Mouse (Mus musculus): ENCODE results near the gene Per1. TPM values are rescaled to one million over a fixed set of nuclear protein-coding genes. Genes with fewer than 3 reads are reported as not detected.

The Per1 gene
- 7.2 and 10.4 TPM in 2 replicates for polyA plus RNA-seq (2016; fragmentation: Nextera tagmentation; extraction: Ambion mirVana)

DNA sequence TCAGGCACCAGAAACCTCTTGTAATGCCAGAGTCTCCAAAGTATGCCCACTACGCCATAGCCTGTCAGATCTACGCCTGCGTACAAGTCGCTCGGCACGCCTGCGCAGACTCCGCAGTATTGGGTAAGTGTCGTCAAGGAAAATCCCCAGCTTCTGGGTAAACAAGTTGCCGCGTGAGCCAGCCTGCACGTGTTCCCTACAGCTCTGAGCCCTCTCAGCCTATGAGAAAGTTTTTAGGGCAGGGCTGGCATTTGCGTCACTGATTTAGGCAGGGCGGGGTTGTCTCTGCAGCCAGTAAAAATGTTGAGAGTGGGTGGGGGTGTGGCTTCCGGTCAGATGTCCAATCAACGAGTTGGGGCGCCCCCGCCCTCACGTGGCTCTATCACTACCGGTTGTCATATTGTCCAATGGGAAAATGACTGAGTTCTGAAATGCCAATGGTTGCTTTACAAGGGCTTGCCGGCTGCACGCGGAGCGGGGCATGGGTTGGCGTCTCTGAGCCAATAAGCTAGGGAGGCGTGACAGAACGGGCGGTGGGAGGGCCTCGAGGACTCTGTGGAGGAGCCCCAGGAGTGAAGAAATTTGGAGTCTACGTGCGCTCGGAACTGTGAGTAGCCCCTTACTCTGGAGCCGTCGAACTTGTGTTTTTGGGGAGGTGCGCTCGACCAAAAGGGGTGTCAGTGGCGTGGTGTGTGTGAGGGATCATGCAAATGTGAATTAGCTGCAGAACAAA is at the start of gene Per1:
Gene Per1, plus strand, starts transcription at position 521 of the 733 bp plus-strand sequence.
- WGBS, result under 1% methylated on average over 37 of the region's 37 CpGs
- Histone ChIP-seq H3K36me3 (peaks cover 31% of the 10 kb centered on the region), H3K4me2 (peak within 1 kb of the TSS; percentile 98), H3K4me3 (replicated peaks) (peak within 1 kb of the TSS; percentile 57), H3K4me1 (replicated peaks) (peaks cover 63% of the 10 kb centered on the region), H3K9ac (replicated peaks) (peak within 1 kb of the TSS; percentile 64), H3K9me3 (no peaks in the 10 kb centered on the region), H3K27ac (peak within 1 kb of the TSS; percentile 78), H3K27me3 (no peaks in the 10 kb centered on the region)
- peak; percentile 94 for ATAC-seq (ENCODE audit: insufficient number of reproducible peaks, insufficient read depth, low FRiP score, low TSS enrichment, low read depth)

DNA sequence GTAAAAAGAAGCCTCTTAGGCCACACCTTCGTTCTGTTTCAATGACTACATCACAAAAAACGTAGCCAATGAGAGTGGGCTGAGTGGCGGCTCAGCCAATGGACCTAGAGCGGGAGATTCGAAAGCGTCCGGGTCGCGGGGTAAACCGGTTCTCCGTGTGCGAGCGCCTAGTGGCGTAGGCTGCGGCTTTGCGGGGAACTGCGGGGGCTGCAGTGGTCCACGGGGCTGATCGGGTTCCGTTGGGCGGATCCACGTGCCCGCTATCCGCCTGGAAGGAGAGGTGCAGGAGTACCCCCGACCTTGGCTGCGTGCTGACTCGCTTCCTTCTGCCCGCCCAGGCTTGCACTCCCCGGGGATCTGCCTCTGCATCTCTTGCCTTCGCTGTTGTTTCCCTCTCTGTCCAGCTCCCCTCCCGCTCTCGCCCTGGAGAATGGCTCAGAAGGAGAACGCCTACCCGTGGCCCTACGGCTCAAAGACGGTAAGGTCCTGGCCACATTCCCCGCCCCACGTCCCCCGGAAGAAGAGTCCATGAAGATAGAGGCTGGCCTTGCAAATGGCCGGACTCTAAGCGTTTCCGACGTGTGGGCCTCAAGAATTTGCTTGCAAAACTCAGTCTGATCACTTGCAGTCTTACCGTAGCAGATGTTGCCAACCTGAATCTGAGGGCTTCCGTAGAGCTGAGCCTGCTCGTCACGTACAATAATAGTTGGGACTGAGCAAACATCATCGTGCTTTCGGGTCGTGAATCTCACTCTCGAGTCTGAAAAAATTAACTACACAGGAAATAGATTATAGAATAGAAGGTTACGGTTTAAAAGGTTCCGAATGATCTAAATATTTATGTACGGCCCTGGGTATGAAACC is 49.3 kb upstream of the Per1 start, which contains the start of gene Aurkb:
Gene Aurkb, plus strand, starts transcription at position 117 of the 864 bp plus-strand sequence.
- H3K4me2 ChIP-seq, result peak within 1 kb of the TSS; percentile 85
- peak within 1 kb of the TSS; percentile 83 for H3K9ac ChIP-seq (replicated peaks)
- peaks cover 25% of the 10 kb centered on the region for H3K4me1 ChIP-seq (replicated peaks)
- peak within 1 kb of the TSS; percentile 93 for H3K27ac ChIP-seq
- H3K27me3 ChIP-seq, result no peaks in the 10 kb centered on the region
- no peaks in the 10 kb centered on the region for H3K9me3 ChIP-seq
- peak; percentile 75 for ATAC-seq (ENCODE audit: insufficient number of reproducible peaks, insufficient read depth, low FRiP score, low TSS enrichment, low read depth)
- peak within 1 kb of the TSS; percentile 83 for H3K4me3 ChIP-seq (replicated peaks)
- H3K36me3 ChIP-seq, result peaks cover 34% of the 10 kb centered on the region
- under 1% methylated on average over 54 of the region's 54 CpGs for WGBS

DNA sequence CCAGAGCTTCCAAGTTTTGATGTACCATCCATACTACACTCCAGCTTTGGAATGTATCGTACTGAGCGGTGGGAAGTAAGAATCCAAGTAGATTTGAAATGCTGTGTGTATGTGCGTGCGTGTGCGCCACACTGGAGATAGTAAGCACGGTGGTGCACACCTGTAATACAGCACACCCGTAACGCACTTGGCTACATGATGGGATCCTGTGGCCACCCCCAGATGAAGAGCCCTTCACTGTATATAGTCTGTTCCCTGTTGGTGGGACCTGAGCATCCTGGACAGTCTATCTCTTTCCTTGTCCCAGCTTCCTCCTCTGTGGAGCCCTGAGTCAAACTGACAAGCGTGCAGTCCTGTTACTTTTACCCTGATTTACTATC is 48.6 kb upstream of the Per1 start:
- H3K4me3 ChIP-seq (replicated peaks), result peak overlapping the region; percentile 83
- peak overlapping the region; percentile 83 for H3K9ac ChIP-seq (replicated peaks)
- peaks cover 40% of the 10 kb centered on the region for H3K36me3 ChIP-seq
- no peaks in the 10 kb centered on the region for H3K27me3 ChIP-seq
- peaks cover 25% of the 10 kb centered on the region for H3K4me1 ChIP-seq (replicated peaks)
- 13% methylated on average over 9 of the region's 9 CpGs for WGBS
- no peaks in the 10 kb centered on the region for H3K9me3 ChIP-seq
- no peak for ATAC-seq (ENCODE audit: insufficient number of reproducible peaks, insufficient read depth, low FRiP score, low TSS enrichment, low read depth)
- H3K27ac ChIP-seq, result no peak overlapping the region
- peak overlapping the region; percentile 85 for H3K4me2 ChIP-seq

DNA sequence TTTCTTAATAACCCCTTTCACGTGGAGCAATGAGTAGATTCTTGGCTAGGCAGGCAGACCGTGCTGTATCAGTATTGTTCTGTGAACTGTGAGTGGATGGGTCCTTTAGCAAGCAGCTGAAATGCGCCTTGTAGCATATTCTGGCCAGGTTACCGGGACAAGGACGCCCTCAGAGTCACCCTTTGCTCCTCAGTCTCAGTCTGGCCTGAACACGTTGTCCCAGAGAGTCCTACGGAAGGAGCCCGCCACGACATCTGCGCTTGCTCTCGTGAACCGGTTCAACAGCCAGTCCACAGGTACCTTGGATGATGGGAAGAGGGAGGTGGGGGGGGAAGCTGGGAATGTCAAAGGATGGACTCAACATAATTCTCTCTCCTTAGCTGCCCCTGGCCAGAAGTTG is 47.4 kb upstream of the Per1 start:
- 0 out of 2 replicates have a peak overlapping the region, but pooled peaks have one; percentile 27 for H3K9ac ChIP-seq (replicated peaks)
- H3K27me3 ChIP-seq, result no peaks in the 10 kb centered on the region
- no peak overlapping the region for H3K27ac ChIP-seq
- peak overlapping the region; percentile 85 for H3K4me2 ChIP-seq
- WGBS, result 90% methylated on average over 12 of the region's 12 CpGs
- no peaks in the 10 kb centered on the region for H3K9me3 ChIP-seq
- ATAC-seq (ENCODE audit: insufficient number of reproducible peaks, insufficient read depth, low FRiP score, low TSS enrichment, low read depth), result no peak
- H3K36me3 ChIP-seq, result peaks cover 47% of the 10 kb centered on the region
- peaks cover 25% of the 10 kb centered on the region for H3K4me1 ChIP-seq (replicated peaks)
- H3K4me3 ChIP-seq (replicated peaks), result 0 out of 2 replicates have a peak overlapping the region, but pooled peaks have one; percentile 83

DNA sequence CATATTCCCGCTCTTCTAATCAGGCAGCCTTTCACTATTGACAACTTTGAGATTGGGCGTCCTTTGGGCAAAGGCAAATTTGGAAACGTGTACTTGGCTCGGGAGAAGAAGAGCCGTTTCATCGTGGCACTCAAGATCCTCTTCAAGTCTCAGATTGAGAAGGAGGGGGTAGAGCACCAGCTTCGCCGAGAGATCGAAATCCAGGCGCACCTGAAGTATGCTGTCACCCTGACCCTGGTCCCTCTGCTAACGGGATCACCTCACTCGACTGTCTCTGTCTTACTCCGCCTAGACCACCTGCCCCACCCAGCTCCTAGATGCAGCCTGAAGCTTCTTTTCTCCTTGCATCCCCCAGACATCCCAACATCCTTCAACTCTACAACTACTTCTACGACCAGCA is 46.9 kb upstream of the Per1 start:
- Histone ChIP-seq H3K4me3 (replicated peaks) (no peak overlapping the region), H3K4me1 (replicated peaks) (peaks cover 25% of the 10 kb centered on the region), H3K9me3 (no peaks in the 10 kb centered on the region), H3K36me3 (peaks cover 50% of the 10 kb centered on the region), H3K4me2 (0 out of 2 replicates have a peak overlapping the region, but pooled peaks have one; percentile 85), H3K9ac (replicated peaks) (no peak overlapping the region; the same call in 1 of the 2 replicates), H3K27ac (no peak overlapping the region), H3K27me3 (no peaks in the 10 kb centered on the region)
- ATAC-seq (ENCODE audit: insufficient number of reproducible peaks, insufficient read depth, low FRiP score, low TSS enrichment, low read depth), result no peak
- WGBS, result 93% methylated on average over 14 of the region's 14 CpGs

DNA sequence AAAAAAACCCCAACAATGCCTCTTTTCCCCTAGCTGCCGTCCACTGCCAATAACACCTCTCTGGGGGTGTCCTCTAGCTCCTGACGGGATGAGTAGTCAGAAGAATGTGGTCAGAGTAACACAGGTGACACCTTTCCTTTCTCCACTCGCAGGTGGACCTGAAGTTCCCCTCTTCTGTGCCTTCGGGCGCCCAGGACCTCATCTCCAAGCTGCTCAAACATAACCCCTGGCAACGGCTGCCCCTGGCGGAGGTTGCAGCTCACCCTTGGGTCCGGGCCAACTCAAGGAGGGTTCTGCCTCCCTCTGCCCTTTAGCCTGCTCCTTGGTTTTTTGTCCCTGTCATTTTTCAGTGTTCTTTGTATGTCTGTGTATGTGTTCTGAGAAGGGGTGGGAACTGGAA is 44.3 kb upstream of the Per1 start:
- Histone ChIP-seq H3K27me3 (no peaks in the 10 kb centered on the region), H3K4me3 (replicated peaks) (no peak overlapping the region), H3K27ac (no peak overlapping the region), H3K9ac (replicated peaks) (no peak overlapping the region), H3K9me3 (no peaks in the 10 kb centered on the region), H3K4me1 (replicated peaks) (peaks cover 25% of the 10 kb centered on the region), H3K4me2 (no peak overlapping the region), H3K36me3 (peaks cover 56% of the 10 kb centered on the region)
- no peak for ATAC-seq (ENCODE audit: insufficient number of reproducible peaks, insufficient read depth, low FRiP score, low TSS enrichment, low read depth)
- WGBS, result 95% methylated on average over 8 of the region's 8 CpGs

DNA sequence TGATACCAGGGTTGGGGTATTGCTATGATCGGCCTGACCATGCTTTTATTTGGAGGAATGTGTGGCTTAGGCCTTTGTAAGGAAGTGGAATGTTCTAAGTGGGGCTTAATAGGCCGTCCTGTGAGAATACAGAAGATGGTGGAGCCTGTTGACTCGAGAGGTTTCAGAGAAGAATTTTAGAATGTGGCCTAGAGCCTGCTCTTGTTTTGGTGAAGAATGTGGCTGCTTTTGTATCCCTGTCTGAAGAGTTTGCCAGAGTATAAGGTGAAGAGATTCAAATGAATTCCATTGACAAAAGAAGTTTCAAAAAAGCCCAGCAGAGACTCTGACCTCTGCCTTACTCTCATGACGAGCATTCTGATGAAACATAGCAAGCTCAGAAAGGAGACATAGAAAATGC is 43.2 kb upstream of the Per1 start:
- 94% methylated on average over 4 of the region's 4 CpGs for WGBS
- no peak for ATAC-seq (ENCODE audit: insufficient number of reproducible peaks, insufficient read depth, low FRiP score, low TSS enrichment, low read depth)
- no peaks in the 10 kb centered on the region for H3K9me3 ChIP-seq
- no peak overlapping the region for H3K9ac ChIP-seq (replicated peaks)
- peaks cover 19% of the 10 kb centered on the region for H3K4me1 ChIP-seq (replicated peaks)
- no peak overlapping the region for H3K4me3 ChIP-seq (replicated peaks)
- no peak overlapping the region for H3K4me2 ChIP-seq
- H3K36me3 ChIP-seq, result peaks cover 56% of the 10 kb centered on the region
- no peaks in the 10 kb centered on the region for H3K27me3 ChIP-seq
- H3K27ac ChIP-seq, result no peak overlapping the region

DNA sequence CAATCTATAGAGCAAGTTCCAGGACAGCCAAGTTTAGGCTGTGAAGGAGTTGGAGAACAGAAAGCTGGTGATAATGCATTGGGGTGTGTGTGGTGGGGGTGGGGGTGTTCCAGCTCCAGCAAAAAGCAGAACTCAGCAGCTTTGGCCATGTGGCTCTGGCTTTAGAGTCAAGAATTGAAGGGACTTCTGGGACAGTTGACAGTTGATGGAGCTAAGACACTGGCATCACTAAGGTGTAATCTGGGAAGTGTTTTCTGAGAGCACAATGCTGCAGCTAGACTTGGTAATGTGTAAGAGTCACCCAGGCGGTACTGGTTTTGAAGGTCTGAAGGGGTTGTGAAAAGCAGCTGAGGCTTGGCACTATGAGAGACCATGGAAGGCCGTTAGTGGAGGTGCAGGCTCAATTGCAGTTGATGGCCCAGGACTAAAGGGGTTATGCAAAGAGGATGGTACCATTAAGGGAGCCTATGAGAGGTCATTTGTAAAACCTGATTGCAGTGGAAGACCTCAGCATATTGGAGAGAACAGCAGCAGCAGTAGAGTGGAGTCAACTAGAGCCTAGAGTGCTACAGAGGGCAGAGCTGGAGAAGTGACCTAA is 42.1 kb upstream of the Per1 start:
- Histone ChIP-seq H3K4me3 (replicated peaks) (no peak overlapping the region), H3K9me3 (no peaks in the 10 kb centered on the region), H3K36me3 (peaks cover 50% of the 10 kb centered on the region), H3K27me3 (no peaks in the 10 kb centered on the region), H3K9ac (replicated peaks) (no peak overlapping the region), H3K27ac (no peak overlapping the region), H3K4me1 (replicated peaks) (peaks cover 9% of the 10 kb centered on the region; the same call in 1 of the 2 replicates), H3K4me2 (no peak overlapping the region)
- WGBS, result 72% methylated on average over 2 of the region's 2 CpGs
- no peak for ATAC-seq (ENCODE audit: insufficient number of reproducible peaks, insufficient read depth, low FRiP score, low TSS enrichment, low read depth)

DNA sequence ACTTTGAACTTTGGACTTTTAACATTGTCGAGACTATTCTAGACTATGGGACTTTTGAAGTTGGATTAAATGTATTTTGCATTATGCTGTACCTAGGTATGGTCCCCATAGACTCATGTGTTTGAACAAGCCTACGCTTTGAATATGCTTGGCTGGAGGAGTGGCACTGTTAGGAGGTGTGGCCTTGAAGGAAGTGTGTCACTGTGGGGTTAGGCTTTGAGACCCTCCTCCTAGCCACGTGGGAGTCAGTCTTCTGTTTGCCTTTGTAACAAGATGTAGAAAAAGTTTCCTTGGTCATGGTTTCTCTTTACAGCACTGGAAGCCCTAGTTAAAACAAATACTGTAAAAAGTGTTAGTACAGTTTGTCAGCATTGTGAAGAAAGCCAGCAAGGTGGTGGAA is 41.2 kb upstream of the Per1 start:
- no peak overlapping the region for H3K9ac ChIP-seq (replicated peaks)
- H3K4me1 ChIP-seq (replicated peaks), result peaks cover 7% of the 10 kb centered on the region
- no peak for ATAC-seq (ENCODE audit: insufficient number of reproducible peaks, insufficient read depth, low FRiP score, low TSS enrichment, low read depth)
- 76% methylated on average over 3 of the region's 3 CpGs for WGBS
- no peak overlapping the region for H3K4me2 ChIP-seq
- no peak overlapping the region for H3K27ac ChIP-seq
- no peaks in the 10 kb centered on the region for H3K27me3 ChIP-seq
- H3K36me3 ChIP-seq, result peaks cover 41% of the 10 kb centered on the region
- H3K4me3 ChIP-seq (replicated peaks), result no peak overlapping the region
- no peaks in the 10 kb centered on the region for H3K9me3 ChIP-seq

DNA sequence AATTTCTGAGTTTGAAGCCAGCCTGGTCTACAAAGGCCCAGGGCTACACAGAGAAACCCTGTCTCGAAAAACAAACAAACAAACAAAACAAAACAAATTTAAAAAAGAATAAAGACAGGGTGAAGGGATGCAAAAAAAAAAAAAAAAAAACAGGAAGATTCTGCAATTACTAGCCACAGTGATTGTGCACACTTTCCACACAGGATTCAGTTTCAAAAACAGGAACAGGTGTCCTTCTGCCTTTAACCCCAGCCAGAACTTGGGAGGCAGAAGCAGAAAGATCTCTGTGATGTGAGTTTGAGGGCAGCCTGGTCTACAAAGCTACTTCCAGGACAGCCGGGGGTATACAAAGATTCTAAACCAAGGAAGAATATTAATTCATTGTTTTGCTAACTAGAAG is 36.8 kb upstream of the Per1 start:
- no peak overlapping the region; the same call in 1 of the 2 replicates for H3K27ac ChIP-seq
- WGBS, result 76% methylated on average over 2 of the region's 2 CpGs
- no peaks in the 10 kb centered on the region for H3K9me3 ChIP-seq
- H3K4me2 ChIP-seq, result peak overlapping the region; percentile 95
- peak overlapping the region; percentile 90 for H3K4me3 ChIP-seq (replicated peaks)
- H3K27me3 ChIP-seq, result peaks cover 7% of the 10 kb centered on the region; the same call in 1 of the 2 replicates
- H3K9ac ChIP-seq (replicated peaks), result peak overlapping the region; percentile 62; the same call in 1 of the 2 replicates
- no peak for ATAC-seq (ENCODE audit: insufficient number of reproducible peaks, insufficient read depth, low FRiP score, low TSS enrichment, low read depth)
- H3K4me1 ChIP-seq (replicated peaks), result peaks cover 23% of the 10 kb centered on the region
- H3K36me3 ChIP-seq, result peaks cover 6% of the 10 kb centered on the region; the same call in 1 of the 2 replicates

Data from limb, embryonic 12.5 days (tissue).